Mouse (Mus musculus) MEL-GATA-1-ER (cell line): ENCODE measurements around the gene Nek4.
A peak's percentile ranks its signal among the peaks of the same experiment; 100 is the strongest.

Source experiments
- DNase-seq: peaks from one replicate; pipeline ENCODE4 v3.0.0-alpha.2; 2012; ENCODE audit warnings: low read depth; ENCODE audit errors: extremely low read depth

Nek4 gene

DNA sequence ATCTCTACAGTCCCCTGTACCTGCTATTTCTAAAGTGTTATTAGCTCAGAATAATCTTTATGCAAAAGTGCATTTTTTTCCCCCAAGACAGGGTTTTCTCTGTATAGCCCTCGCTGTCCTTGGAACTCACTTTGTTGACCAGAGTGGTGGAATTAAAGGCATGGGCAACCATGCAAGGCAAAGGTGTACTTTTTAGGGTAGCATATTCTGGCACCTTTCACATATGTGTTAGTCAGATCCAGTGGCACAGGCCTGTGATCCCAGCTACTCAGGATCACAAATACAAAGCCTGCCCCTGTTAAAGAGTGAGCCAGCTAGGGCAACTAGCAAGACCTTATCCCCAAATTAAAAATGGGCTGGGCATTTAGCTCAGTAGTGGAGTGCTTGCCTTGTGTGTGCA, 9.2 kb downstream of the Nek4 start:
- no peak for DNase-seq

DNA sequence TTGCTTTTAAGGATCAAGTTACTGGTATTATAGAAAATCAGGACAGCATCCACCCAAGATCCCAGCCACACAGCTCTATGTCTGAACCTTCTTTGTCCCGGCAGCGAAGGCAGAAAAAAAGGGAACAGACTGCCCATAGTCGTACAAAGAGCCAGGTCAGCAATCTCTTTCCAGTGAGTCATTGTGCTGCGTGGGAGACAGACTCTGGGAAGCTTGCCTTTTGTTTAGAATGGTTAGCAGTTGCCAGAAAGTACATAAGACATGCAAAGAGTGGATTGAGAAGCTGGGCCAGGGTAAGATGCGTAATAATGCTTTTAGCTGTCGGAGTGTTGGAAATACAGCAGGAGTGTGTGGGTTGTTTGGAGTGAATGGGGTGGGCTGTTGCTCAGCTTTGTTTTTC, 23.0 kb downstream of the Nek4 start:
- no peak for DNase-seq

DNA sequence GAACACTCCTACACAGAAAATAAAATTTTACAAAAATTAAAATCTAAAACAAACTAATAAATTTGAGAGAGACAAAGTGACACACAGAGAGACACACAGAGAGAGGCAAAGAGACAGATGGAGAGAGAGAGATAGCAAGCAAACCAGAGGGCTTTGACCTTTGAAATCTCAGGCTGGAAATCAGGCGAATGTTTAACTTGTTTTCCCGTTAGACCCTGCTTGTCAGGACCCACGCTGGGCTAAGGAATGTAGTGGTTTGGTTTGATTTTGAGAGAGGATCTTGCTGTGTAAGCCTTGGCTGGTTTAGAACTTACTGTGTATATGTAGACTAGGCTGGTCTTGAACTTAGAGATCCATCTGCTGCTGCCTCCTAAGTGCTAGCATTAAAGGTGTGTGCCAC, 25.0 kb downstream of the Nek4 start:
- no peak for DNase-seq

DNA sequence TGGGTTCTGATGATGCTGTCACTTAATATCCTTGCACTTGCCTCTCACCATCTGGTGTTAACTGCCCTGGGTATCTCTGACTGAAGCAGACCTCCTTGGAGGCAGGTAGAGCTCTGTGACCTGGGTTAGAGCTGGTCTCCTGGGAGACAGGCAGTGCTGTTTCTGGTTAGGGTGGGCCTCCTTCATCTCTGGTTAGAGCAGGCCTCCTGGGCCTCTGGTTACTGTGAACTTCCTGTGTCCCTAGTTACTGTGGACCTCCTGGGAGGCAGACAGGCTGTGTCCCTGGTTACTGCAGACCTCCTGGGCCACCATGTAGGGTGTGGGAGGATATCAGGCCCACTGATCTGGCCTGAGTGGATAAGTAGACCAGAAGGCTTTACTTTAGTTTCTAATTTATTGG, 45.2 kb downstream of the Nek4 start:
- no peak for DNase-seq

DNA sequence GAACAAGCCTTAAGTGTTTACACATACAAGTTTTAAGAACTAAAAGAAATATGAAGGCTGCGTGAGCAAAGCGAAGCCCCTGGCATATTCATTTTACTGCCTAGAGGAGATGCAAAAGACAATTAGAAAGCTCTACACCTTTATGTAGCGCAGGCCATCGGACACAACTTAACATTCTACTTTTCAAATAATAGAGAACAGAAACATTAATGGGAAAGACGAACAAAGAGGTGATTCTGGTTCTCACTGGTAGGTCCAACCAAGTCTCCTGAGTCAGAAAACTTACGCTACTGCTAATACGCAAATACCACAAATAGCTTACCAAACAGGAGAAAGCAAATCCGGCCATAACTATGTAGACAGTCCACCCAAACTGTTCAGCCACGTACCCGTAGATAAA, 49.2 kb downstream of the Nek4 start:
- no peak for DNase-seq

DNA sequence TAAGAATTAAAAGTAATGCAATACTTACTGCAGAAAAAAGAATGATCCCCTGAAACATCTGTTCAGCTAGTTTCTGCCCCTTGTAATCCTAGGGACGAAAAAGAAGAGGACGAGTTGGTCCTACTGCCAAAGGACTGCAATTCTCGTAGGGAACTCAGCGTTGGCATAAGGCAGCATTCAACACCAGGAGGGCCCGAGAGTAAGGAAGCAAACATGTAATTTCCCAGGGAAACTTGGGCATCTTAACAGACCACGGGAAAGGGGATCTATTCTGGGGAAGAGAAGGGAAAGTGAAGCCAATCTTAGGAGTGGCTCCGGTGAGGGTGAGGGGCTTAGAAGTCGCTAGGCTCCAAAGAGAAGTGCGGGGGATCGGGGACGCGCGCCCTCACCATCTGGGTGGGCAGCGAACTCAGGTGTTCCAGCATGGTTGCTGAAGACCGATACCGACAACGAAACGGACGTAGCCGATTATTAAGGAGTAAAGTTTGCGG, 49.7 kb downstream of the Nek4 start:
- DNase-seq: no peak

DNA sequence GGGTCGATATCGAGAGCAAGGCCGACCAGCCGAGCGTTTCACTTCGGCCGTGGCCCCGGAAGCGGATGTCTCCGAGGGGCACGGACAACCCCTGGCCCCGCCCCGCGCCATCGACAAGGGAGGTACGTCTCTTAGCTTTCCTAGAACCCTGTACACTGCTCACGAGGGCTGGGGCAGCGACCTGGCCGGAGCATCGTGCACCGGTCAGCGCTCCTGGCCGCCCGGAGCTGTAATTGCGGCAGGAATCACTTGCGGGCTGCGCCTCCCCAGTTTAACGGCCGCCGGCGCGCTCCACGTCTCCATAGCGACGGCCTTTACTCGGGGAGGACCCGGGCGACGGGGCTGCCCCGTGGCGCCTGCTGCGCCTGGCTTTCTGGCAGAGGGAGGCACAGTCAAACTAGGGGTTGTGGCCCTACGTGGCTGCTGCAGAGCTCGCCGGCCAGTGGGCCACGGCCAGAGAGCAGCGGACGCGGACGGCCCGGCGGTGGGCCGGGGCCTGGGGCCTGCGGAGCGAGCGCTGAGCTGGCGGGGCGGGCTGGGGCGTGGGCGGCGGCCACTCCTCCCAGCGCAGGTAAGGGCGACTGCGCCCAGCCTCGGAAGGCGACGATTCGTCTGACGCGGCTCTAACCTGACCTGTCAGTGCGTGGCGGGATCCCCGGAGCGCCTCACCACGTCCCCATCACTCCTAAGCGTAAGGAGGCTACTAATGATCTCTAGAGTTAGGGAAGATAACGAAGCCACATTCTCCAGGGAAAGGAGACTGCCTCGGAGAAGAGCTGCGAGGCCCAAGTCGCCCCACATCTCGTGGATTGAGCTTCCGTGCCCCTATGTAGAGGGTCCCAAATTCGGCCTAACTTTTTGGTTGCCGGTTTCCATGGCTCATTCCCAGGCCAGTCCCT, 50.4 kb downstream of the Nek4 start, which contains the start of the genes Glt8d1 and Spcs1:
Gene Glt8d1, plus strand, starts transcription at position 94 of the 899 bp plus-strand sequence.
Gene Spcs1, minus strand, starts transcription at position 366 of the 899 bp plus-strand sequence.
- no peak for DNase-seq

DNA sequence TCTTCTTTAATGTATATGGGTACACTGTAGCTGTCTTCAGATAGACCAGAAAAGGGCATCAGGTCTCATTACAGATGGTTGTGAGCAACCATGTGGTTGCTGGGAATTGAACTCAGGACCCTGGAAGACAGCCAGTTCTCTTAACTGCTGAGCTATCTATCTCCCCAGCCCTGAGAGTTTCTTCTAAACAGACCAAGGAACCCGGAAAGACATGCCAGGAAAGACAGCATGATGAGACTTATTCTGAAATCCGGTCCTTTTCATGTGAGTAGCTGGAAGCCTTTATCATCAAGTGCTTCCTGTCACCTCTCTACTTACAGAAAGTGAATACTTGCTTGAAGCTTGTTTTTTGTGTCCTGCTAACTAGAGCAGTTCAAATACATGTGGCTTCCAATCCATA, 53.4 kb downstream of the Nek4 start:
- no peak for DNase-seq

DNA sequence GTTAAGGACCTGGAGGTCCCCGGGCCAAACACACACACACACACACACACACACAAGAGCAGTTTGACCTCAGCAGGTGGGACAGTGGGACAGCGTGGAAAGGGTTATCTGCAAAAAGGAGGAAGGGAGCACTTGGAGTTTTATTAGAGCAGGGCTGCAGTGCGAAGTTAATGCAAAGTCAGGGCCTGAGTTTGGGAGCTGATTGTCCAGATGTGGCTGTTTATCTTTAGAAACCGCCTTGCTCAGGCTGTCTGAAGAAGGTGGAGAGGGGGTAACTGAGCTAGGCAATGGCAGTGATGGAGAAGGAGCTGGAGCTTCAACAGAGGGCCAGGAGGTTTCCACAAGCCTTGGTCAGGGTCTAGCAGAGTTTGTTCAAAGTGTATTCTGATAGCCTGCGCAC, 55.6 kb downstream of the Nek4 start:
- no peak for DNase-seq

DNA sequence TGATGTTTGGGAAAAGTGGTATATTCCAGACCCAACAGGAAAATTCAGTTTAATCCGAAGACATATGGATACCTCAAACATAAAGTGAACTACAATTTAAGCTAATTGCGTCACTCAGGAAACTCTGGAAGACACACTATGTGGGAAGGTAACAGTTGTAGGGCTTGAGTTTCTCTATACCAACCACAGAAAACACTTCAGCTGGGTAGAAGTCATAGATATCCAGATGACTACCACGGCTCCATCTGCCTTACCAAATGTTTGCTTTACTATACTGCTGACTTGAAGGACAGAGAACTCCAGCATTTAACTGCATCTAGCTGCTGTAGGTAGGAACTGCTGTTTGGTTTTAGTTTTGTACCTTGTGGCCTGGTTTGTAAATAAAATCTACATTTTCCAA, 60.4 kb downstream of the Nek4 start:
- DNase-seq: no peak

DNA sequence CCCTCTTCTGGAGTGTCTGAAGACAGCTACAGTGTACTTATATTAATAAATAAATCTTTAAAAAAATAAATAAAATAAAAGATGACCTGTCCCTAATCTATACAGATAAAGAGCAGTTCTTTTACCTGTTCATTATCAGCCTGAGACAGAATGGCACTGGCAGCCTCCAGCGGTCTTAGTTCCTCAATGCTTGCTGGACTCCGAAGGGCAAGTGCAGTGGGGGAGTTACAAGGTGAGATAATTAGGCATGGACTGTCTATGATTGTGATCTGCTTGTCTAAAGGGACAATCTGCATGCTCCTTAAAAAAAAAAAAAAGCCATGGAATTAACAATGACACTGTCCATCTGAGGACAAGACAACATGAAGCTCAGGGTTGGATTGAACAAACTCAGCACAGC, 62.8 kb downstream of the Nek4 start:
- no peak for DNase-seq

DNA sequence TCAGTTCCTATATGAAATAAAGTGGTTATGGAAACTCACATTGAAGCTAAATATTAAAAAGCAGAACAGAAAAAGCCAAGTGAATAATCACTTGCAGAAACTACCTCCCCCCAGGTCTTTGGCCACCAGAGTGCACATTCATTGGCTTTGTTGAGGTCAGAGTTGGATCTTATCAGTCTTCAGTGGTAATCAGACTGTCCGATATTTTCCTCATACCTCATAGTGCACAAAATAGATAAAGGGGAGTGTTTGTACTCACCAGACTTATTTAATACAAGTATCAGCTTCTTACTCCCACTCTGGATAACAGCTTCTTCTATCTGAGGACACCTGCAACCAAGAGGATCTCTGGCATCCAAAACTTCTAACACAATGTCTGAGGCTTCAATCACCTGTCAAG, 64.9 kb downstream of the Nek4 start:
- no peak for DNase-seq

DNA sequence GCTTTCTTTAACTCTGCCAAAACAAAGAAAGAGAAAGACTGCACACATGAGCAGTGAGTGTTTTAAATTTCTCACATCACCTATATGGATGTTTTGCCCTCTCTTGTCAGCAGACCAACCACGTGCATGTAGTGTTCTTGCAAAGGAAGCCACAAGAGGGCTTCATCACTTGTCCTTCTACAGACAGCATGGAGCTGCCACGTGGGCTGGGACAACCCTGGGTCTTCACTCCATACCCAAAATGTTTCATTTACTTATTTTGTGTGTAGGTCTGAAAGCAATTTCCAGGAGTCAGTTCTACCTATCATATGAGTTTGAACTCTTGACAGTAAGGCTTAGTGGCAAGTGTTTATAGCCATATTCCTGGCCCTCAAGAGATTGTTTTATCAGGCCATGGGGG, 66.7 kb downstream of the Nek4 start:
- DNase-seq: no peak

DNA sequence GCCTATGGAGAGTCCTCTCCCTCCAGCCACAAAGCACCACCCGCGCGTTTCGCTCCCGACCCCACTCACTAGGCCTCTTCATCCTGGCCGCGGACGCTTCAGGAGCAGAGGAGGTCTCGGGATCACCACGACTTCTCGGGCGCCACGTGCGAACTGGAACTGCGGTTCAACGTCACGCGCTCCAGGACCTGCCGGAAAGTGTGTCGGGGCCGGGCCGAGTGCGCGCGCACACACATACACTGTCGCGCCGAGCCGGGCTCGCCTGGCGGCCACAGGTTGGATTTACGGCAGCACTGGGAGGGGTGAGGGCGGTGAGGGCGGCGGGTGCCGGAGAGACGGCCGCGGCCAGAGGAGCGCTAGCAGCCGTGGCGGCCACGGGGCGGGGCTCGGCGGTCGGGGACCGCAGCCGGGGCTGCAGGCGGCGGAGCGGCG, 67.7 kb downstream of the Nek4 start, which contains the start of the genes Pbrm1 and Gnl3:
Gene Pbrm1, plus strand, starts transcription at position 279 of the 432 bp plus-strand sequence.
Gene Gnl3, minus strand, starts transcription at position 293 of the 432 bp plus-strand sequence.
- peak; percentile 78 for DNase-seq

DNA sequence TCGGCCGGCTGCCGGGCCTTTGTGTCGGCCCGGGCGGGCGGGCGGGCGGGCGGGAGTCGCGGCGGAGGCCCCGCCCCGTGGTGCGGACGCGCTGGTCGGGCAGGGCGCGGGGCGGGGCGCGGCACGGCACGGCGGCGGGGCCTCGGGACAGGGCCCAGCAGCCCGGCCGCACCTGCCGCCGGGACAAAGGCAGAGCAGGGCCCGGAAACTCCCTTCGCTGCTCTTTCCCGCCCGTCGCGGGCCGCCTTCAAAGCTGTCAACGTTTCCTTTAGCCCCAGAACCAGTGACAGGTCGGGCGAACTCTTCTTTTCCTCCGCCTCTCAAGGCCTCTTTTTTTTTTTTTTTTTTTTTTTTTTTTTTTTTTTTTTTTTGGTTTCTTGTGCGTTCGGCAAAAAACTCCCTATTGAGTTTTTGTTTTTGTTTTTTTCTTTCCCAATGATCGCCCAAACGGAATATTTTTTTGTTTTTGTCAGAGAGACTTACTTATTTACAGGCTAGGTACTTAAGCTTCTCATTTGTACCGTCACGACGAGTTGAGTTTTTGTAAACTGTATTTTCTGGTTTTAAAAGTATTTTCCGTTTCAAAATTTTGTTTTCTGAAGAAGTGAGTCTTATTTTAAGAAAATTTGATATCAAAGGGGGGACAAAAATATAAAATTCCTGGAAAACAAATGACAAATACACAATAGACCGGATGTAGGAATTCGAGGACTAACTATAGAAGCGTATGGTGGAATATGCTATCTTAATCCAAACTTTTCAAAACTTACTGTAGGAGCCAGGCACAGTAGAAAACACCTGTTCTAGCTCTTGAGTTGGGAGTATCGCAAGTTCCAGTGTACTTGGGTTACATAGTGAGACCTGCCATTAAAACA, 68.4 kb downstream of the Nek4 start:
- no peak for DNase-seq

DNA sequence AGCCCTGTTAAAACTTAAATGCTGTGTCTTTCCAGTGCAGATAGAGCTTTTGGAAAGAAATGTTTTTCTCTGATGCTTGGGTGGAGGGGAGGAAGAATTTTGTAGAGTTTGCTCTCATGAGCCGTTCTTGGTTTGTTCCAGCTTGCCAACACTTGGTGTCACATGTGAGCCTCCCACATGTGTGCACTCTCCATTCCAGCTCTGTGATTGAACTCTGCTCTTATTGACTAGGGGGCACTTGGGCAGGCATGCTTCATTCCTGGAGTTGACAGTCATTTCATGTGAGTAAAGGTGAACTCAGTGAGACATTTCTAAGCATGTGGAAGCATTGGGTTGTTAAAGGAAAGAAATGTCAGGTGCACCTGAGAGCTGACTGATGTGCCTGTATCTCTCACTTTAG, 71.4 kb downstream of the Nek4 start:
- DNase-seq: no peak

DNA sequence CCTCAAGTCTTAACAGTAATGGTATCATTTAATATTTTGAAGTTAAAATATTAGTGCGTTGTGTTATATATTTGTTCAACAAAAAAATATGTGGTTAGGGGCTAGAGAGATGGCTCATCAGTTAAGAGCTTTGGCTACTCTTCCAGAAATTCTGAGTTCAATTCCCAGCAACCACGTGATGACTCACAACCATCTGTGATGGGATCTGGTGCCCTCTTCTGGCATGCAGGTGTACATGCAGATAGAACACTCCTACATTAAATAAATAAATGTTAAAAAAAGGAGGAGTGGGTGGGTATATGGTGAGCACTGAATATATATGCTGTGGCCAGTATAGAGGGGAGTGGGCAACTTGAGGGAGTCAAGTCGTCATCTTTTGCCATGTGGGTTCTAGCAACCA, 74.6 kb downstream of the Nek4 start:
- no peak for DNase-seq
